ENCODE assay signal across 26 mouse cellular contexts in genomic region chr13:94650951-94651350, GRCm38 (mm10).
A peak's percentile ranks its signal among the peaks of the same experiment; 100 is the strongest.
DNase-seq lines count a peak whose midpoint lies in the region; ATAC-seq and TF ChIP-seq lines count a peak whose summit lies in the region.
"Had no signal": no experiment of that assay in that cellular context is flagged by ENCODE, and none has a peak within 500 bp of the region (broad histone marks: within the 10 kb centered on the region; RNA-seq: fewer than 3 reads in every experiment).

No protein-coding gene starts in this region.

- no peaks in the 10 kb centered on the region for H3K27me3 ChIP-seq in heart, postnatal 0 days (ENCODE audit: control insufficient read depth, insufficient read depth, low read length)
- H3K27me3 ChIP-seq in midbrain, postnatal 0 days (ENCODE audit: insufficient read depth, low read length) = no peaks in the 10 kb centered on the region; the same call in 1 of the 2 replicates
- no peaks in the 10 kb centered on the region; the same call in 1 of the 2 replicates for H3K27me3 ChIP-seq in midbrain, embryonic 16.5 days (ENCODE audit: control insufficient read depth, insufficient read depth, low read depth, low read length)
- H3K27me3 ChIP-seq: embryonic facial prominence, embryonic 15.5 days; intestine, embryonic 15.5 days; liver, embryonic 13.5 days; midbrain, embryonic 15.5 days had no signal

- 47% methylated on average over 7 of the region's 7 CpGs for WGBS in heart, postnatal 0 days
- WGBS in midbrain, postnatal 0 days = 57% methylated on average over 7 of the region's 7 CpGs
- 53% methylated on average over 7 of the region's 7 CpGs for WGBS in midbrain, embryonic 16.5 days

- TF ChIP-seq CTCF in heart, postnatal 0 days (IDR thresholded peaks at IDR 0.05; ENCODE audit: low read depth) = no peak
- TF ChIP-seq CTCF in midbrain, postnatal 0 days (IDR thresholded peaks at IDR 0.05) = no peak

- H3K9ac ChIP-seq in heart, postnatal 0 days (replicated peaks; ENCODE audit: low read depth, low read length) = no peak overlapping the region
- H3K9ac ChIP-seq in midbrain, postnatal 0 days (replicated peaks; ENCODE audit: low read length, poor library complexity, severe bottlenecking) = no peak overlapping the region
- no peak overlapping the region for H3K9ac ChIP-seq in midbrain, embryonic 16.5 days (ENCODE audit: low read depth, low read length)
- H3K9ac ChIP-seq: embryonic facial prominence, embryonic 15.5 days; heart, embryonic 13.5 days; intestine, embryonic 15.5 days; liver, embryonic 13.5 days; midbrain, embryonic 15.5 days had no signal

- ATAC-seq in heart, postnatal 0 days (ENCODE audit: insufficient read depth, low read depth) = no peak
- no peak for ATAC-seq in midbrain, postnatal 0 days (ENCODE audit: low FRiP score)
- no peak for ATAC-seq in midbrain, embryonic 16.5 days
- ATAC-seq: forebrain, embryonic 16.5 days; hindbrain, embryonic 16.5 days; intestine, embryonic 15.5 days; midbrain, embryonic 15.5 days had no signal

- TF ChIP-seq EP300 in heart, postnatal 0 days (IDR thresholded peaks at IDR 0.05; ENCODE audit: low read depth) = no peak

- 0 out of 2 replicates have a peak, but pooled peaks cover 7% of the 10 kb centered on the region for H3K4me1 ChIP-seq in heart, postnatal 0 days (ENCODE audit: control insufficient read depth, insufficient read depth)
- H3K4me1 ChIP-seq in midbrain, postnatal 0 days (ENCODE audit: insufficient read depth, low read length) = no peaks in the 10 kb centered on the region
- H3K4me1 ChIP-seq in midbrain, embryonic 16.5 days (ENCODE audit: control insufficient read depth, insufficient read depth, low read length) = 0 out of 2 replicates have a peak, but pooled peaks cover 2% of the 10 kb centered on the region
- H3K4me1 ChIP-seq: embryonic facial prominence, embryonic 15.5 days; intestine, embryonic 15.5 days; liver, embryonic 13.5 days; megakaryocyte, embryonic 14.5 days; midbrain, embryonic 15.5 days had no signal

- H3K4me2 ChIP-seq in heart, postnatal 0 days (ENCODE audit: low read depth, low read length) = no peak overlapping the region
- H3K4me2 ChIP-seq in midbrain, postnatal 0 days (ENCODE audit: low read depth, low read length, poor library complexity, severe bottlenecking) = no peak overlapping the region
- H3K4me2 ChIP-seq in midbrain, embryonic 16.5 days (ENCODE audit: low read length) = no peak overlapping the region
- H3K4me2 ChIP-seq: embryonic facial prominence, embryonic 15.5 days; heart, embryonic 13.5 days; intestine, embryonic 15.5 days; liver, embryonic 13.5 days; midbrain, embryonic 15.5 days had no signal

- DNase-seq in adrenal gland, postnatal 14 days = peak; percentile 25
- DNase-seq in adrenal gland, adult 2 months = no peak
- DNase-seq in heart, postnatal 0 days (ENCODE audit: low spot score) = peak; percentile 22
- no peak for DNase-seq in heart, adult 9 months (ENCODE audit: low spot score in 2 of 2)
- peak; percentile 31 for DNase-seq in midbrain, postnatal 0 days (ENCODE audit: low spot score)
- peak; percentile 59 for DNase-seq in testis, postnatal 10 days (ENCODE audit: low spot score)
- no peak for DNase-seq in urinary bladder, postnatal 14 days (ENCODE audit: low spot score)
- DNase-seq: cerebellum, adult 11 months; cerebellum, adult 9-11 months; embryo, embryonic 11 days; gastrocnemius, postnatal 10 days; kidney, adult 8-10 months; kidney, postnatal 10 days; liver, embryonic 13.5 days; lung, adult 2 months; right cerebral cortex, postnatal 14 days had no signal

- H3K4me3 ChIP-seq in heart, postnatal 0 days (ENCODE audit: low read depth, low read length) = no peak overlapping the region
- H3K4me3 ChIP-seq in midbrain, postnatal 0 days (ENCODE audit: low read depth, low read length) = no peak overlapping the region
- H3K4me3 ChIP-seq in midbrain, embryonic 16.5 days (ENCODE audit: low read depth, low read length) = no peak overlapping the region
- H3K4me3 ChIP-seq: embryonic facial prominence, embryonic 15.5 days; heart, embryonic 13.5 days; hindbrain, embryonic 10.5 days; intestine, embryonic 15.5 days; liver, embryonic 13.5 days; megakaryocyte, embryonic 14.5 days; midbrain, embryonic 15.5 days had no signal

- H3K27ac ChIP-seq in heart, postnatal 0 days (ENCODE audit: low read depth) = no peak overlapping the region
- H3K27ac ChIP-seq in midbrain, postnatal 0 days (ENCODE audit: low read depth, low read length) = no peak overlapping the region
- H3K27ac ChIP-seq in midbrain, embryonic 16.5 days (ENCODE audit: low read length) = no peak overlapping the region
- H3K27ac ChIP-seq: embryonic facial prominence, embryonic 15.5 days; heart, embryonic 13.5 days; hindbrain, embryonic 10.5 days; intestine, embryonic 15.5 days; liver, embryonic 13.5 days; midbrain, embryonic 15.5 days; stomach, postnatal 0 days had no signal

- no peaks in the 10 kb centered on the region for H3K36me3 ChIP-seq in heart, postnatal 0 days (replicated peaks; ENCODE audit: control insufficient read depth, insufficient read depth, low read length)
- H3K36me3 ChIP-seq in midbrain, postnatal 0 days (ENCODE audit: insufficient read depth, low read length) = no peaks in the 10 kb centered on the region
- H3K36me3 ChIP-seq in midbrain, embryonic 16.5 days (ENCODE audit: control insufficient read depth, insufficient read depth, low read length) = no peaks in the 10 kb centered on the region
- H3K36me3 ChIP-seq: embryonic facial prominence, embryonic 15.5 days; heart, embryonic 13.5 days; hindbrain, embryonic 10.5 days; intestine, embryonic 15.5 days; liver, embryonic 13.5 days; midbrain, embryonic 15.5 days had no signal

- no peaks in the 10 kb centered on the region for H3K9me3 ChIP-seq in heart, postnatal 0 days (replicated peaks; ENCODE audit: control insufficient read depth, low read length)
- H3K9me3 ChIP-seq in midbrain, postnatal 0 days (ENCODE audit: low read length) = no peaks in the 10 kb centered on the region
- H3K9me3 ChIP-seq in midbrain, embryonic 16.5 days (replicated peaks; ENCODE audit: control insufficient read depth, low read length, poor library complexity, severe bottlenecking) = no peaks in the 10 kb centered on the region
- H3K9me3 ChIP-seq: embryonic facial prominence, embryonic 15.5 days; heart, embryonic 13.5 days; hindbrain, embryonic 10.5 days; intestine, embryonic 15.5 days; liver, embryonic 13.5 days; midbrain, embryonic 15.5 days had no signal

Comparison
In these comparisons a context has a peak if more than half of its experiments do, and no peak if none do; other contexts are left out.
1. DNase-seq: peak in adrenal gland, postnatal 14 days (single experiment), heart, postnatal 0 days (single experiment), midbrain, postnatal 0 days (single experiment) and testis, postnatal 10 days (single experiment); none in adrenal gland, adult 2 months (single experiment), heart, adult 9 months (0 of 2) and urinary bladder, postnatal 14 days (single experiment).